Mouse (Mus musculus): ENCODE measurements at regions not wholly inside any gene's neighbourhood (a gene's known extent, or its start where the extent isn't known, plus 50 kb on each side); places are given as distances from the start of the nearest gene placed in this dataset.

DNA sequence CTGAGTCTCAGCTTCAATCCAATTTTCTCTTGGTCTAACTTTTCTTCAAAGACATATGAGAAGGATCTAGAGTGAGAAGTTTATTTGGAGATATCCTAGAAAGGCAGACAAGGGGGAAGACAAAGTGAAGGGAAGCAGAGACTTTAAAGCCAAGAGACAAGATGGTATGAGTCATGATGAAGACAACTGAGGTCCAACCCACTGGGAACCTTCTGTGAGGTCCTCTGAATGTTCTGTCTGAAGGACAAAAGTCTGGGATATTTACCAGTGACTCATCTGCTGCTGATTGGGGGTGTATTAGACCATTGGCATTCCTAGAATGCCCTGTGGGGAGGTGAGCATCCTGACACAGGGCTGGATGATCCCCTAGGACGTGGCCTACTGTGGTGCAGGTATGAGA is 61.0 kb upstream of the Syndig1 start:
- H3K27me3 ChIP-seq (replicated peaks; ENCODE audit: control insufficient read depth, insufficient read depth, low read length) = no peaks in the 10 kb centered on the region
- H3K9me3 ChIP-seq (ENCODE audit: control insufficient read depth, low read length) = no peaks in the 10 kb centered on the region
- WGBS = 76% methylated on average over 1 of the region's 1 CpGs

DNA sequence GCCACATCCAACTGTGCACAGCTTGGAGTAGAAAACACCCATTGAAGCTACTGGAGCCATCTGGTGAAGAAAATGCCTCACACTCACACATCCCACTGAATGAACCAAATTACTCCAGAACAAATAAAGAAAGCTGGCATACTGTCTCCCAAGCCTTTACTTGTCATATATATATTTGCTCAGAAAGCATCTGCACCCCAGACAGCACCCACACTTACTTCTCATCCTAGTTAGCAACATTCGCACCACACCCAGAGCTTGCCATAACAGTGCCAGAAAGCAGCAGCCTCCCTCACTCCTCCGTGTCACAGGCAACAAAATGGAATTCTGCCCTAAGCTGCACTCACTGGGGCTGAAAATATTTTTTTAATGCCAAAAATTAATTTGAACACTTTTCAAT is 60.5 kb upstream of the Syndig1 start:
- H3K36me3 ChIP-seq (ENCODE audit: control insufficient read depth, insufficient read depth, low read length) = no peaks in the 10 kb centered on the region
- 76% methylated on average over 2 of the region's 2 CpGs for WGBS
- no peaks in the 10 kb centered on the region for H3K27me3 ChIP-seq (replicated peaks; ENCODE audit: control insufficient read depth, insufficient read depth, low read length)
- no peak overlapping the region for H3K4me3 ChIP-seq (ENCODE audit: low read length)
- no peak overlapping the region for H3K9ac ChIP-seq (ENCODE audit: low read depth, low read length)
- no peaks in the 10 kb centered on the region for H3K4me1 ChIP-seq (ENCODE audit: control insufficient read depth, insufficient read depth, low read length)
- no peaks in the 10 kb centered on the region for H3K9me3 ChIP-seq (ENCODE audit: control insufficient read depth, low read length)
- ATAC-seq = no peak
- no peak overlapping the region for H3K4me2 ChIP-seq (ENCODE audit: low read depth, low read length)
- no peak overlapping the region for H3K27ac ChIP-seq (ENCODE audit: low read length)

More for the DNA sequence above, 61.0 kb upstream of the Syndig1 start:
- Histone ChIP-seq H3K27ac (ENCODE audit: low read length) (no peak overlapping the region), H3K9ac (ENCODE audit: low read depth, low read length) (no peak overlapping the region), H3K4me3 (ENCODE audit: low read length) (no peak overlapping the region), H3K4me1 (ENCODE audit: control insufficient read depth, insufficient read depth, low read length) (no peaks in the 10 kb centered on the region), H3K36me3 (ENCODE audit: control insufficient read depth, insufficient read depth, low read length) (no peaks in the 10 kb centered on the region), H3K4me2 (ENCODE audit: low read depth, low read length) (no peak overlapping the region)
- ATAC-seq = no peak

DNA sequence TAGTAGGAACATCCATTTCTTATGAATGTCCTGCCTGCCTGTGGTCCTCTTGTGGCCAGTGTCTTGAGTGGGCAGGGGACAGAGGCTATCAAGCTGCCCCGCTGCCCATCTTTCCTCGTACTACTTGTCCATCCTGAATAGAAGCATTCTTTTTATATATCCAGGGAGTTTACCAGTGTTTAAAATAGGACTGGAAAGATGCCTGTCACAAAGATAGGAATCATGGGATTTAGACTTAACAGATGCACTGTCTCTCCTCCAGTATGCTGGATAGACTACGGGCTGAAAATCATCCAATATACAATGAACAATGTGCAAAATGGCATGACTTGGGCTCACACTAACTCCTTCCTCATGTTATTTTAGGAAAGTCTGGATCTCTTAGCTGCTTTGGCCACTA is 51.7 kb upstream of the Syndig1 start:
- Histone ChIP-seq H3K4me3 (ENCODE audit: low read length) (no peak overlapping the region), H3K27ac (ENCODE audit: low read length) (no peak overlapping the region), H3K4me1 (ENCODE audit: control insufficient read depth, insufficient read depth, low read length) (no peaks in the 10 kb centered on the region), H3K9ac (ENCODE audit: low read depth, low read length) (no peak overlapping the region), H3K9me3 (ENCODE audit: control insufficient read depth, low read length) (no peaks in the 10 kb centered on the region), H3K4me2 (ENCODE audit: low read depth, low read length) (no peak overlapping the region), H3K36me3 (ENCODE audit: control insufficient read depth, insufficient read depth, low read length) (no peaks in the 10 kb centered on the region), H3K27me3 (replicated peaks; ENCODE audit: control insufficient read depth, insufficient read depth, low read length) (no peaks in the 10 kb centered on the region)
- no peak for ATAC-seq
- WGBS = 83% methylated on average over 3 of the region's 3 CpGs
